Mouse (Mus musculus) heart, postnatal 0 days (tissue): ENCODE measurements around the gene Lmna.

Experiments
- CTCF ChIP-seq: IDR thresholded peaks from 2 replicates; pipeline ENCODE4 v1.5.1; 2016; ENCODE audit warnings: antibody characterized with exemption, control low read depth, low read depth
- EP300 ChIP-seq: IDR thresholded peaks from 2 replicates; pipeline ENCODE4 v1.6.1; 2016; ENCODE audit warnings: antibody characterized with exemption, low read depth

- 0 out of 2 replicates have a peak, but pooled peaks have one; percentile 16 for TF ChIP-seq CTCF
- TF ChIP-seq EP300: no peak
Observed at GRCm38 (mm10) chr3:88511559-88511958, 1.8 kb upstream of the Lmna start.
